Mouse (Mus musculus): ENCODE data around the gene Kat5. TPM values are rescaled to one million over a fixed set of nuclear protein-coding genes. Genes with fewer than 3 reads are reported as not detected.
A peak's percentile ranks its signal among the peaks of the same experiment; 100 is the strongest.

Gene Kat5
- total RNA-seq, 2 experiments from 2014 or later, result 94.3 to 99.2 TPM

GRCm38 (mm10) chr19:5567534-5568469 is 42.2 kb downstream of the Kat5 start, which contains the start of gene Ap5b1:
TSS of gene Ap5b1 (plus strand) at chr19:5568025.
- peak; percentile 96 for TF ChIP-seq CTCF (IDR thresholded peaks at IDR 0.05)
- H3K4me3 ChIP-seq, result peak within 1 kb of the TSS; percentile 91
- intact Hi-C loops (cut with DNase I), result loop anchor here (1.0 to 5.0 kb wide), 2 partner anchors 39 to 106 kb away; partner anchors contain the start of gene Fibp
- peak; percentile 84 to 86 for DNase-seq (ENCODE audit: extremely low spot score in 1 of 2, low spot score in 2 of 2)
- H3K27ac ChIP-seq, result peak within 1 kb of the TSS; percentile 93

GRCm38 (mm10) chr19:5567180-5567533 is 42.9 kb downstream of the Kat5 start:
- intact Hi-C loops (cut with DNase I), result loop anchor here (1.0 to 5.0 kb wide), 2 partner anchors 38 to 105 kb away; partner anchors contain the start of gene Fibp
- Histone ChIP-seq H3K27ac (peak overlapping the region; percentile 93), H3K4me3 (peak overlapping the region; percentile 91)
- DNase-seq (ENCODE audit: extremely low spot score in 1 of 2, low spot score in 2 of 2), result no peak
- no peak for TF ChIP-seq CTCF (IDR thresholded peaks at IDR 0.05)

DNA sequence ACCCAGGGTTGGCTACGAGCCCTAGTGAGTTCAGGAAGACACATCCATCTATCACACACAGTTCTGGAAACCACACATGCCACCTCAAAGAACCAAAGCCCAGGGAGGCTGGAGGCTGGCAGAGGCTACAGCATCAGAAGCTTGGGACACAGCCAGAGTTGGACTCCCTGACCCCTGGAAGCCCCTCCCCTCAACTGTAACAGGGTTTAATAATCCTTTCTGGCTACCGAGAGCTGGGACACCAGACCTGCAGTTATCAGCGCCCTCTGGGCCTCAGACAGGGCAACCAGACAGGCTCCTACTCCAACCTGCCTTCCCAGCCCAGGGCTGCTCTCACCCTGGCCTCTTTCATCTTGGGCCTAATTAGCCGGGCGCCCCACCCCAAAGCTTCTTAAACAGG is 43.7 kb downstream of the Kat5 start:
- intact Hi-C loops (cut with DNase I), result loop anchor here (5.0 kb wide), 1 partner anchor 104 kb away; the partner anchor contains the start of gene Fibp
- DNase-seq (ENCODE audit: extremely low spot score in 1 of 2, low spot score in 2 of 2), result no peak
- TF ChIP-seq CTCF (IDR thresholded peaks at IDR 0.05), result no peak
- Histone ChIP-seq H3K4me3 (no peak overlapping the region), H3K27ac (no peak overlapping the region)

DNA sequence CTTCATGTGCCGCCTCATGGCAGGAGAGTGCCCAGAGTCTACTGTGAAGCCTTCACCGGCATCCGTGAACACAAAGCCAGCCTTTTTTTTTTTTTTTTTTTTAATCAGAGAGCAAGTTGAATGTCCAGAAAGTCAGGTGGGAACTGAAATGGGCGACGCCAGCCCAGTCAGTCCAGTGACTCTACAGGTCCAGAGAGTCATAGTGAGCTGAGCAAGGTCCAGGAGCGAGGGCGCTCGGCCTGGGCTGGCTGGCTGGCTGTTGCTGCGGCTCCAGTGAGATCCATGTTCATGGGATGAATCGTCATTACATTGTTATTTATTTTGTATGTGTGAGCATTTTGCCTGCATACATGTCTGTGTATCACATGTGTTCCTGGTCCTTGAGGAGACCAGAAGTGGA is 47.3 kb downstream of the Kat5 start:
- H3K4me3 ChIP-seq, result no peak overlapping the region
- H3K27ac ChIP-seq, result no peak overlapping the region
- no peak for TF ChIP-seq CTCF (IDR thresholded peaks at IDR 0.05)
- DNase-seq (ENCODE audit: extremely low spot score in 1 of 2, low spot score in 2 of 2), result no peak
- intact Hi-C loops (cut with DNase I), result no loop called here

- no peak for DNase-seq (ENCODE audit: extremely low spot score in 1 of 2, low spot score in 2 of 2)
- no peak overlapping the region for H3K4me3 ChIP-seq
- intact Hi-C loops (cut with DNase I), result no loop called here
- no peak overlapping the region for H3K27ac ChIP-seq
- TF ChIP-seq CTCF (IDR thresholded peaks at IDR 0.05), result no peak
Measured at GRCm38 (mm10) chr19:5561886-5562285, 48.2 kb downstream of the Kat5 start.

DNA sequence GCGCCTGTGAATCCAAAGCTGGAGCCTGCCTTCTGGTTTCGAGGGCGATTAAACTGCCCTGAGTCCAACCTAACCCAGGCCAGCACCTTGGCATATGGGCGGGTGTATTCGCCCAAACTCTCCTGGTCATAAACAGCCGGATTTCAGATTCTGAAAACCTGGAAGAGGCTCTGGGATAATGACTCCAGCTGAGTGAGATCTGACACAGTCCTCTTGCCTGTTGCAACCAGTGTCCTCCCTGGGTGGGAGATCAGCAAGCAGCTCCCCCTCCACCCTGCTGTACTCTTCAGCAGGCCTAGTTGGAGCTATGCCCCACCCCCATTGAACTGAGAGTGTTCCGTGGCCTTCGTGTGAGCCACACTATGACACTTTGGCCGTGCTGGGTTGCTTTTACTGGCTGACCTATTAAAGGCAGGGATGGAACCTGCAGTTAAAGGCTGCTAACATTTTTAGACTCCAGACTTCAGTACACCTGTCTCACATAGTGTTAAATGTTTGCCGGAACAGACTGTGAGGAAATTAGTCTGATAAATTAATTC is 48.7 kb downstream of the Kat5 start:
- H3K4me3 ChIP-seq, result no peak overlapping the region
- intact Hi-C loops (cut with DNase I), result no loop called here

GRCm38 (mm10) chr19:5560457-5561041 is 49.5 kb downstream of the Kat5 start, which contains the start of gene Ovol1:
TSS of gene Ovol1 (minus strand) at chr19:5560646.
- intact Hi-C loops (cut with DNase I), result no loop called here

More for the DNA sequence above, 48.7 kb downstream of the Kat5 start:
- DNase-seq (ENCODE audit: extremely low spot score in 1 of 2, low spot score in 2 of 2), result no peak
- no peak for TF ChIP-seq CTCF (IDR thresholded peaks at IDR 0.05)
- no peak overlapping the region for H3K27ac ChIP-seq

GRCm38 (mm10) chr19:5559631-5560456 is 50.2 kb downstream of the Kat5 start:
- Histone ChIP-seq H3K4me3 (peak overlapping the region; percentile 33), H3K27ac (no peak overlapping the region)
- DNase-seq (ENCODE audit: extremely low spot score in 1 of 2, low spot score in 2 of 2), result no peak
- intact Hi-C loops (cut with DNase I), result no loop called here
- no peak for TF ChIP-seq CTCF (IDR thresholded peaks at IDR 0.05)

More at GRCm38 (mm10) chr19:5560457-5561041, 49.5 kb downstream of the Kat5 start, which contains the start of gene Ovol1:
- DNase-seq (ENCODE audit: extremely low spot score in 1 of 2, low spot score in 2 of 2), result no peak
- Histone ChIP-seq H3K4me3 (peak within 1 kb of the TSS; percentile 33), H3K27ac (no peak within 1 kb of the TSS)
- no peak for TF ChIP-seq CTCF (IDR thresholded peaks at IDR 0.05)

GRCm38 (mm10) chr19:5559229-5559628 is 50.8 kb downstream of the Kat5 start:
- TF ChIP-seq CTCF (IDR thresholded peaks at IDR 0.05), result no peak
- intact Hi-C loops (cut with DNase I), result no loop called here
- no peak for DNase-seq (ENCODE audit: extremely low spot score in 1 of 2, low spot score in 2 of 2)
- Histone ChIP-seq H3K27ac (no peak overlapping the region), H3K4me3 (no peak overlapping the region)

GRCm38 (mm10) chr19:5558770-5559169 is 51.3 kb downstream of the Kat5 start:
- Histone ChIP-seq H3K27ac (no peak overlapping the region), H3K4me3 (no peak overlapping the region)
- TF ChIP-seq CTCF (IDR thresholded peaks at IDR 0.05), result no peak
- intact Hi-C loops (cut with DNase I), result no loop called here
- DNase-seq (ENCODE audit: extremely low spot score in 1 of 2, low spot score in 2 of 2), result no peak

GRCm38 (mm10) chr19:5558169-5558568 is 51.9 kb downstream of the Kat5 start:
- no peak overlapping the region for H3K4me3 ChIP-seq
- no peak for DNase-seq (ENCODE audit: extremely low spot score in 1 of 2, low spot score in 2 of 2)
- H3K27ac ChIP-seq, result no peak overlapping the region
- no peak for TF ChIP-seq CTCF (IDR thresholded peaks at IDR 0.05)
- intact Hi-C loops (cut with DNase I), result no loop called here

Data from left cerebral cortex, adult 2 months (tissue).